Mouse (Mus musculus): ENCODE measurements around the gene Gm12355. TPM values are rescaled to one million over a fixed set of nuclear protein-coding genes. Genes with fewer than 3 reads are reported as not detected.
"Not testable (repeated sequence)": the region's sequence is repeated elsewhere in the genome, so short reads cannot be mapped to it uniquely, and the experiment has no call there.

Gm12355 gene
- total and polyA plus RNA-seq, 2 experiments from 2014 or later: 0.28 TPM; not detected in 1

- H3K27ac ChIP-seq (ENCODE audit: low read depth, low read length): no peak within 1 kb of the TSS
- no peaks in the 10 kb centered on the region for H3K4me1 ChIP-seq (ENCODE audit: insufficient read depth, low read length)
- H3K9ac ChIP-seq (replicated peaks; ENCODE audit: low read length, poor library complexity, severe bottlenecking): no peak within 1 kb of the TSS
- WGBS: 19% methylated on average over 4 of the region's 4 CpGs
- no peak within 1 kb of the TSS for H3K4me3 ChIP-seq (ENCODE audit: low read depth, low read length)
- no peak within 1 kb of the TSS for H3K4me2 ChIP-seq (ENCODE audit: low read depth, low read length, poor library complexity, severe bottlenecking)
- TF ChIP-seq CTCF (IDR thresholded peaks at IDR 0.05): no peak
- 0 out of 2 replicates have a peak, but pooled peaks cover 4% of the 10 kb centered on the region for H3K27me3 ChIP-seq (ENCODE audit: insufficient read depth, low read length)
- H3K9me3 ChIP-seq (ENCODE audit: low read length): no peaks in the 10 kb centered on the region
- DNase-seq (ENCODE audit: low spot score): no peak
- H3K36me3 ChIP-seq (ENCODE audit: insufficient read depth, low read length): no peaks in the 10 kb centered on the region
- no peak for ATAC-seq (ENCODE audit: low FRiP score)
Measured at GRCm38 (mm10) chr11:98664091-98664490, 38.6 kb upstream of the Gm12355 start, which contains the start of gene Gsdma. Gene Gsdma (plus strand): TSS chr11:98664351.

- TF ChIP-seq CTCF (IDR thresholded peaks at IDR 0.05): peak; percentile 90
- DNase-seq (ENCODE audit: low spot score) (peak; percentile 84), ATAC-seq (ENCODE audit: low FRiP score) (no peak)
- Histone ChIP-seq H3K27ac (ENCODE audit: low read depth, low read length) (no peak overlapping the region; the same call in 1 of the 2 replicates), H3K4me3 (ENCODE audit: low read depth, low read length) (no peak overlapping the region), H3K36me3 (ENCODE audit: insufficient read depth, low read length) (no peaks in the 10 kb centered on the region), H3K4me2 (ENCODE audit: low read depth, low read length, poor library complexity, severe bottlenecking) (no peak overlapping the region), H3K4me1 (ENCODE audit: insufficient read depth, low read length) (no peaks in the 10 kb centered on the region), H3K27me3 (ENCODE audit: insufficient read depth, low read length) (no peaks in the 10 kb centered on the region), H3K9me3 (ENCODE audit: low read length) (no peaks in the 10 kb centered on the region), H3K9ac (replicated peaks; ENCODE audit: low read length, poor library complexity, severe bottlenecking) (no peak overlapping the region)
- 9% methylated on average over 6 of the region's 6 CpGs for WGBS
Measured at GRCm38 (mm10) chr11:98660517-98660916, 35.1 kb upstream of the Gm12355 start.

- H3K4me3 ChIP-seq (ENCODE audit: low read depth, low read length); H3K36me3 ChIP-seq (ENCODE audit: insufficient read depth, low read length); H3K9ac ChIP-seq (replicated peaks; ENCODE audit: low read length, poor library complexity, severe bottlenecking); H3K4me1 ChIP-seq (ENCODE audit: insufficient read depth, low read length); ATAC-seq (ENCODE audit: low FRiP score); H3K4me2 ChIP-seq (ENCODE audit: low read depth, low read length, poor library complexity, severe bottlenecking); H3K27ac ChIP-seq (ENCODE audit: low read depth, low read length); H3K27me3 ChIP-seq (ENCODE audit: insufficient read depth, low read length); H3K9me3 ChIP-seq (ENCODE audit: low read length): not testable (repeated sequence)
- DNase-seq (ENCODE audit: low spot score): peak; percentile 63
- 16% methylated on average over 7 of the region's 7 CpGs for WGBS
- peak; percentile 60 for TF ChIP-seq CTCF (IDR thresholded peaks at IDR 0.05)
Measured at GRCm38 (mm10) chr11:98655076-98655475, 29.6 kb upstream of the Gm12355 start.

DNA sequence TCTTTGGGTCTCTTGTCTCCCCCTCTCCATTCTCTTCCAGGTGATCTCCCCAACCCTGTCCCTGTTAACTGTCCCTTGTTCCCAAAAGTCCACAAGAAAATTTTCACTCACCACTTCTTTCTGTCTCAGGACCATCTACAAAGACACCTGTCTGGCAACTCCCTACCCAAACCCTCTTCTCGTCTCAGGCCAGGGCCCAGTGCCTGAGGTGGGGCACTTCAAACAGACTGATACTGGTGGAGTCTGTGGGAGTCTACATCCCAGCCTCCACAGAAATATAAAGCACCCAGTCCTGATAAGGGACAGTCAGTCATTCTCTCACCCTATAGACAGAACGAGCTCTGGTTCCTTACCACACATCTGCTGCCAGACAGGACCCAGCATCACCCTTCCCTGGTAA is 21.0 kb upstream of the Gm12355 start, which contains the start of gene Gsdma2:
Gene Gsdma2, plus strand, starts transcription at position 301 of the 400 bp plus-strand sequence.
- ATAC-seq (ENCODE audit: low FRiP score) (no peak), DNase-seq (ENCODE audit: low spot score) (no peak)
- no peak within 1 kb of the TSS for H3K4me2 ChIP-seq (ENCODE audit: low read depth, low read length, poor library complexity, severe bottlenecking)
- H3K27ac ChIP-seq (ENCODE audit: low read depth, low read length): no peak within 1 kb of the TSS
- H3K9ac ChIP-seq (replicated peaks; ENCODE audit: low read length, poor library complexity, severe bottlenecking): no peak within 1 kb of the TSS
- no peak for TF ChIP-seq CTCF (IDR thresholded peaks at IDR 0.05)
- no peak within 1 kb of the TSS for H3K4me3 ChIP-seq (ENCODE audit: low read depth, low read length)
- no peaks in the 10 kb centered on the region for H3K9me3 ChIP-seq (ENCODE audit: low read length)
- H3K36me3 ChIP-seq (ENCODE audit: insufficient read depth, low read length): no peaks in the 10 kb centered on the region
- WGBS: 54% methylated on average over 2 of the region's 2 CpGs
- no peaks in the 10 kb centered on the region for H3K27me3 ChIP-seq (ENCODE audit: insufficient read depth, low read length)
- no peaks in the 10 kb centered on the region for H3K4me1 ChIP-seq (ENCODE audit: insufficient read depth, low read length)

DNA sequence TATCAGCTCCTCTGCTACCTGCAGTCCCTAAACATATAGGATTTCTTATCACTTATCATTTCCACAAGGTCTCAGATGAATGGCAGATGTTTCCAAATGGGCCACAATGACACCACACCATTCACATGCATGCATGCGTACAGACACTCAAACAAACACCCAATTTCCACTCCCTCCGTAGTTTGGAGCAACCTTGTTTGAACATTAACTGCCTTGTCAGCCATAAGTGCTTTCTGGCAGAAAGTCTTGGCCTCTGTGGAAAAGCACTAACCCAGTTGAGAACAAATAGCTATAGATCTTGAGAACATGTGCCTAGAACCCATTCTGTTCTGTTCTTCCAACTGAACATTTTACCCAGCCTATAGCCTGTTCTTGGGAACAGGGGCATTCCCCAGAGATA is 20.5 kb upstream of the Gm12355 start:
- Histone ChIP-seq H3K9ac (replicated peaks; ENCODE audit: low read length, poor library complexity, severe bottlenecking) (no peak overlapping the region), H3K4me3 (ENCODE audit: low read depth, low read length) (no peak overlapping the region), H3K27ac (ENCODE audit: low read depth, low read length) (no peak overlapping the region), H3K4me1 (ENCODE audit: insufficient read depth, low read length) (no peaks in the 10 kb centered on the region), H3K36me3 (ENCODE audit: insufficient read depth, low read length) (no peaks in the 10 kb centered on the region), H3K9me3 (ENCODE audit: low read length) (no peaks in the 10 kb centered on the region), H3K4me2 (ENCODE audit: low read depth, low read length, poor library complexity, severe bottlenecking) (no peak overlapping the region), H3K27me3 (ENCODE audit: insufficient read depth, low read length) (no peaks in the 10 kb centered on the region)
- DNase-seq (ENCODE audit: low spot score) (no peak), ATAC-seq (ENCODE audit: low FRiP score) (no peak)
- WGBS: 88% methylated on average over 2 of the region's 2 CpGs
- no peak for TF ChIP-seq CTCF (IDR thresholded peaks at IDR 0.05)

DNA sequence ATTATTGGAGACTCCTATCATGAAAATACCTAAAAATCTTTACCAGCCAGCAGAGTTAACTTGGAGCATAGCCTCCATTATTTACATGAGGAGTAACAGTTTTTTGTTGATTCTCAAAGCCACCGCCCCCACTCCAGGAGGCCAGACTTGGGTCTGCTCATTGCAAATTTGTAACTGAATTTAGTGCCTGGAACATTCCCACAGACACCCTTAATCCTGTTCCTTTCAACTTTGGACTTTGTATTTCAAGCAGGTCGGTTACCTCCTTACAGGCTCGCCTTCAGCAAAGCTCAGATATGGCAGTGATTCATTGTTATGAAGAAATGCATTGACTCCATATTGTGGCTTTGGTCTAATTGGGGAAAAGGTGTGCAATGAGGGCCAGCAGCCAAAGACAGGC is 19.3 kb upstream of the Gm12355 start:
- Histone ChIP-seq H3K4me2 (ENCODE audit: low read depth, low read length, poor library complexity, severe bottlenecking) (no peak overlapping the region), H3K36me3 (ENCODE audit: insufficient read depth, low read length) (no peaks in the 10 kb centered on the region), H3K4me3 (ENCODE audit: low read depth, low read length) (no peak overlapping the region), H3K27ac (ENCODE audit: low read depth, low read length) (no peak overlapping the region), H3K27me3 (ENCODE audit: insufficient read depth, low read length) (no peaks in the 10 kb centered on the region), H3K9me3 (ENCODE audit: low read length) (no peaks in the 10 kb centered on the region), H3K9ac (replicated peaks; ENCODE audit: low read length, poor library complexity, severe bottlenecking) (no peak overlapping the region), H3K4me1 (ENCODE audit: insufficient read depth, low read length) (no peaks in the 10 kb centered on the region)
- TF ChIP-seq CTCF (IDR thresholded peaks at IDR 0.05): no peak
- WGBS: 76% methylated on average over 3 of the region's 3 CpGs
- ATAC-seq (ENCODE audit: low FRiP score): no peak
- DNase-seq (ENCODE audit: low spot score): no peak
